Comparison of ENCODE assay signal across 9 mouse cellular contexts in the genomic region with DNA sequence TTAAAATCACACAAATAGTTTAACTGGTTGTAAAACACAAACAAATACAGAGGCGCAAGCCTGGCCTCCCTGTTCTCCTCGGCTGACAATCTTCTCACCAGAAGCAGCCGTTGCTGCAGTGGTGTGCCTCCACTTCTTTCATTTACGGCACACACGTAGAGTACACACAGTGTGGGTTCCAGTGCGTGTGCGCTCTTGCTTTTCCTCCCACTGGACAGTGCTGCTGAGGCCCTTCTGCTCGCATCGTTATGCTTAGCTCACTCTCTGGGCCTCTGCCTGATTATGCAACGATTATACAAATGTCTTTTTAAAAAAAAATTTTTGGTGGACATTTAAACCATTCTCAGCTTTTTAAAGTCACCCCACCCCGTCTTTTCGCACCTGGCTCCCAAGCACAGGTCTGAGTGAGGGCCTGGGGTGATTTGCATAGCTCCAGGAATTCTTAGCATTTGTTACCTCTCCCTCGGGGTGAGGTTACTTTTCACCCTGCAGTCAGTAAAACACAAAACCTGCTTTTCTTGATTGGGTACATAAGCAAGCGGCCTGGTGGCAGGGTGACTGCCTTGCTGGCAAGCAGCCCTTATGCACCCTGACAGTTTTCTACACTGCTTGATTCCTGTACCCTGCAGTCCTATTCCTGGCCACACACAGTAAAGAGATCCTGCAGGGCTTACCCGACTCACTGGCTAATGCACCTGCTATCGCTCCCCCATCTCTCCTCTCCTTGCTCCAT. TPM values are rescaled to one million over a fixed set of nuclear protein-coding genes. Genes with fewer than 3 reads are reported as not detected.
A peak's percentile ranks its signal among the peaks of the same experiment; 100 is the strongest.
DNase-seq lines count a peak whose midpoint lies in the region; ATAC-seq and TF ChIP-seq lines count a peak whose summit lies in the region.
"Had no signal": no experiment of that assay in that cellular context is flagged by ENCODE, and none has a peak within 500 bp of the region (broad histone marks: within the 10 kb centered on the region; RNA-seq: fewer than 3 reads in every experiment).

No protein-coding gene starts in this region.

- no peak for TF ChIP-seq CTCF in lung, postnatal 0 days (IDR thresholded peaks at IDR 0.05)

- intact Hi-C loops in heart, postnatal 14 days (cut with DNase I), result loop anchor here (10.0 kb wide), 1 partner anchor 495 kb away; no protein-coding TSS in a partner anchor

- ATAC-seq in hindbrain, embryonic 15.5 days (ENCODE audit: low FRiP score, low read depth), result no peak; the same call in none of the 2 replicates
- peak; percentile 84 for ATAC-seq in lung, postnatal 0 days

- TF ChIP-seq EP300 in lung, postnatal 0 days (IDR thresholded peaks at IDR 0.05), result 0 out of 2 replicates have a peak, but pooled peaks have one; percentile 23

- H3K4me2 ChIP-seq in hindbrain, embryonic 15.5 days, result no peak overlapping the region
- H3K4me2 ChIP-seq in lung, postnatal 0 days (replicated peaks; ENCODE audit: low read depth, low read length), result no peak overlapping the region

- H3K4me1 ChIP-seq in hindbrain, embryonic 15.5 days (replicated peaks), result peaks cover 20% of the 10 kb centered on the region
- H3K4me1 ChIP-seq in lung, postnatal 0 days (ENCODE audit: insufficient read depth, low read depth, low read length), result 0 out of 2 replicates have a peak, but pooled peaks cover 2% of the 10 kb centered on the region

- peak; percentile 87 for DNase-seq in heart, adult 11 months
- DNase-seq in heart, postnatal 14 days, result no peak
- peak; percentile 51 for DNase-seq in ZHBTc4 (ENCODE audit: low read depth, low spot score)
- peak; percentile 87 for DNase-seq in lung, postnatal 0 days (ENCODE audit: low spot score)
- DNase-seq in layer of hippocampus, adult 8-10 months (ENCODE audit: low spot score in 2 of 2), result no peak
- no peak for DNase-seq in frontal cortex, postnatal 25 days (ENCODE audit: low spot score in 2 of 2)
- DNase-seq in ovary, postnatal 36 days (ENCODE audit: low spot score), result no peak

- H3K9me3 ChIP-seq in hindbrain, embryonic 15.5 days, result no peaks in the 10 kb centered on the region
- H3K9me3 ChIP-seq in lung, postnatal 0 days (ENCODE audit: low read length), result no peaks in the 10 kb centered on the region

- no peaks in the 10 kb centered on the region for H3K27me3 ChIP-seq in hindbrain, embryonic 15.5 days
- H3K27me3 ChIP-seq in lung, postnatal 0 days (replicated peaks; ENCODE audit: insufficient read depth, low read length), result no peaks in the 10 kb centered on the region

- peak overlapping the region; percentile 34 for H3K27ac ChIP-seq in hindbrain, embryonic 15.5 days (replicated peaks)
- peak overlapping the region; percentile 66 for H3K27ac ChIP-seq in lung, postnatal 0 days (ENCODE audit: low read length)

- 62% methylated on average over 16 of the region's 16 CpGs for WGBS in hindbrain, embryonic 15.5 days
- WGBS in lung, postnatal 0 days, result 52% methylated on average over 16 of the region's 16 CpGs

- no peak overlapping the region for H3K9ac ChIP-seq in hindbrain, embryonic 15.5 days
- no peak overlapping the region for H3K9ac ChIP-seq in lung, postnatal 0 days (replicated peaks; ENCODE audit: low read depth)

- peaks cover 3% of the 10 kb centered on the region; the same call in 1 of the 2 replicates for H3K36me3 ChIP-seq in hindbrain, embryonic 15.5 days
- H3K36me3 ChIP-seq in lung, postnatal 0 days (ENCODE audit: insufficient read depth, low read length), result no peaks in the 10 kb centered on the region

- no peak overlapping the region for H3K4me3 ChIP-seq in hindbrain, embryonic 15.5 days
- H3K4me3 ChIP-seq in lung, postnatal 0 days (ENCODE audit: low read depth, low read length), result no peak overlapping the region

RNA-seq across cellular contexts. Expression of a gene that starts 54.2 kb away (rescaled TPM):
- total RNA-seq in heart, postnatal 14 days (2021), result 1 to 10 TPM; 5.0 to 8.2 TPM
- polyA plus RNA-seq in hindbrain, embryonic 15.5 days (2015; fragmentation: Nextera tagmentation; extraction: Ambion mirVana), result 18.3 TPM in 2 replicates
- polyA plus RNA-seq in lung, postnatal 0 days (2015; fragmentation: Nextera tagmentation; extraction: Ambion mirVana), result 12.0 and 13.2 TPM in 2 replicates
- total RNA-seq in layer of hippocampus, adult 8-10 months (2022), result 10 to 100 TPM; 38.7 to 45.5 (median 40.4) TPM

RNA-seq across cellular contexts. Expression of a gene that starts 55.0 kb away (rescaled TPM):
- total RNA-seq in heart, postnatal 14 days (2021), result under 1 TPM; 0.12 to 0.93 TPM
- 0.05 TPM in 1 of 2 replicates, not detected in the other for polyA plus RNA-seq in hindbrain, embryonic 15.5 days (2015; fragmentation: Nextera tagmentation; extraction: Ambion mirVana)
- polyA plus RNA-seq in lung, postnatal 0 days (2015; fragmentation: Nextera tagmentation; extraction: Ambion mirVana), result 0.10 TPM in 2 replicates
- not detected for total RNA-seq in layer of hippocampus, adult 8-10 months (2022)
- polyA plus RNA-seq: liver, embryonic 16.5 days had no signal

RNA-seq across cellular contexts. Expression of a gene that starts 58.5 kb away (rescaled TPM):
- 10 to 100 TPM; 10.3 to 12.3 TPM for total RNA-seq in heart, postnatal 14 days (2021)
- polyA plus RNA-seq in hindbrain, embryonic 15.5 days (2015; fragmentation: Nextera tagmentation; extraction: Ambion mirVana), result 53.3 and 53.8 TPM in 2 replicates
- 25.9 and 26.8 TPM in 2 replicates for polyA plus RNA-seq in lung, postnatal 0 days (2015; fragmentation: Nextera tagmentation; extraction: Ambion mirVana)
- total RNA-seq in layer of hippocampus, adult 8-10 months (2022), result 10 to 100 TPM; 20.9 to 26.0 (median 23.8) TPM

Comparison
In these comparisons a context has a peak if more than half of its experiments do, and no peak if none do; other contexts are left out.
1. DNase-seq: peak in heart, adult 11 months (single experiment), ZHBTc4 (single experiment) and lung, postnatal 0 days (single experiment); none in heart, postnatal 14 days (0 of 2), layer of hippocampus, adult 8-10 months (0 of 2), frontal cortex, postnatal 25 days (0 of 2) and ovary, postnatal 36 days (single experiment).
2. RNA of a gene that starts 54.2 kb away (total RNA-seq): 38.7 to 45.5 TPM in layer of hippocampus, adult 8-10 months; 5.0 to 8.2 TPM in heart, postnatal 14 days; every median in the first group is over 4 times any median in the second.